Mouse (Mus musculus) ES-Bruce4 (cell line): ENCODE measurements around the gene Bsg. TPM values are rescaled to one million over a fixed set of nuclear protein-coding genes. Genes with fewer than 3 reads are reported as not detected.
A peak's percentile ranks its signal among the peaks of the same experiment; 100 is the strongest.

Experiments used
- H3K27ac ChIP-seq: 2 replicates; pipeline ENCODE4 v1.5.1; 2012; ENCODE audit warnings: low read length, inconsistent platforms; ENCODE audit not compliant: insufficient read depth
- H3K27me3 ChIP-seq: 2 replicates; pipeline ENCODE4 v1.6.1; 2012; ENCODE audit warnings: mild to moderate bottlenecking, low read length, inconsistent platforms; ENCODE audit not compliant: control insufficient read depth, poor library complexity, insufficient read depth, severe bottlenecking
- H3K36me3 ChIP-seq: 2 replicates; pipeline ENCODE4 v1.6.1; 2012; ENCODE audit warnings: inconsistent platforms, mild to moderate bottlenecking, low read length, moderate library complexity; ENCODE audit not compliant: control insufficient read depth, poor library complexity, insufficient read depth, severe bottlenecking
- H3K4me1 ChIP-seq: one replicate; pipeline ENCODE4 v1.8.1; 2011; ENCODE audit warnings: low read length; ENCODE audit not compliant: control insufficient read depth, insufficient read depth
- H3K4me3 ChIP-seq: 2 replicates; pipeline ENCODE4 v1.5.1; 2011; ENCODE audit warnings: low read depth, mild to moderate bottlenecking, low read length
- H3K9ac ChIP-seq: 2 replicates; pipeline ENCODE4 v1.6.1; 2012; ENCODE audit warnings: low read depth, mild to moderate bottlenecking, inconsistent platforms; ENCODE audit not compliant: poor library complexity, severe bottlenecking
- H3K9me3 ChIP-seq: replicated peaks from 2 replicates; pipeline ENCODE4 v1.6.1; 2012; ENCODE audit warnings: mild to moderate bottlenecking, low read length, inconsistent platforms; ENCODE audit not compliant: control insufficient read depth, poor library complexity, insufficient read depth, severe bottlenecking
- CTCF ChIP-seq: IDR thresholded peaks from one replicate; pipeline ENCODE4 v1.8.1; 2011; ENCODE audit warnings: low read depth, low read length
- EP300 ChIP-seq: IDR thresholded peaks from 2 replicates; pipeline ENCODE4 v1.6.1; 2011; ENCODE audit warnings: low read depth, low read length; ENCODE audit not compliant: insufficient read depth
- POLR2A ChIP-seq: IDR thresholded peaks from one replicate; pipeline ENCODE4 v1.8.1; 2011; ENCODE audit warnings: low read length; ENCODE audit not compliant: insufficient read depth
- polyA plus RNA-seq: library from polyadenylated mRNA; stranded (reverse); fragments of >200 nt; gene quantifications from 2 replicates; pipeline ENCODE4 v1.2.4, GENCODE M21; 2011; ENCODE audit warnings: low read depth; ENCODE audit not compliant: missing spikeins, insufficient read depth, insufficient read length

Gene Bsg
- polyA plus RNA-seq, 1 experiment, result 445 TPM

DNA sequence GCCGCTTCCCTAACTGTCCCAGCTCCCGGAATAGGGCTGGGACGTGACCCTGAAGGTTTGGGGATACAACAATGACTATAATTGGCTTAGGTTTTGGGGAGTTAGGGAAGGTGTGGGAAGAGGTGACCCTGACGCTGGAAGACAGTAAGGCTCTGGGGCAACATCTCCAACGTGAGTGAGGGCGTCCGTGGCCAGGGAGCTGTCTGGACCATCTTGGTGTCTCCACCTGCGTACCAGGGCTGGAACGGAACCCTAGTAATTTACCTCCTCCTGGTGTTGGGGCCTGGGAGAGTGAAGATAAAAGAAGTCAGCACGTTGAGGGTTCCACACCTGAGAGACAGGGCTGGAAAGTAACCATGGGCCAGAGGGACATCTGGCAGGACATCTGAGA, 674 bp downstream of the Bsg start:
- Histone ChIP-seq H3K27ac (no peak overlapping the region), H3K9me3 (no peaks in the 10 kb centered on the region), H3K4me1 (peaks cover 2% of the 10 kb centered on the region), H3K4me3 (peak overlapping the region; percentile 76), H3K27me3 (no peaks in the 10 kb centered on the region), H3K9ac (peak overlapping the region; percentile 85), H3K36me3 (peaks cover 5% of the 10 kb centered on the region)
- TF ChIP-seq CTCF (no peak), POLR2A (no peak), EP300 (no peak)

DNA sequence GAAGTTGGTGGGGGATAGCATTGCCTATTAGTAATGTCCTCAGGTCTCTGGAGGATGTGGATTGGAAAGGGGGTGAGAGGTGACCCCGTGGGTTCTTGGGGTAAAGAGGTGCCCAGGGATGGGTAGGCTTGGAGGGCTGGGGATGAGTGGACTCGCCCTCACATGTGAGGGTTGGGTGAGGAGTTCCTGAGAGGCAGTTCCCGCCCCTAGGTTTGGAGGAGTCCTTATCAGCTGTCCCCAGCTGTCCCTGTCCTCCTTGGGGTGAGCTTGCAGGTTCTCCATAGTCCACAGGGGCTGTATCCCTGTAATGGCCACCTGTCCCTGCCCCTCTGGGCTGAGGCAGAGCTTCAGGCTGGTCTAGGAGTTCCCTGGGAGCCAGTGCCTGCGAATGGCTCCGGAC, 1.7 kb downstream of the Bsg start:
- Histone ChIP-seq H3K27ac (no peak overlapping the region; the same call in 1 of the 2 replicates), H3K36me3 (peaks cover 14% of the 10 kb centered on the region), H3K27me3 (no peaks in the 10 kb centered on the region), H3K4me3 (peak overlapping the region; percentile 76), H3K9ac (peak overlapping the region; percentile 85), H3K9me3 (no peaks in the 10 kb centered on the region), H3K4me1 (peaks cover 2% of the 10 kb centered on the region)
- no peak for TF ChIP-seq CTCF
- no peak for TF ChIP-seq POLR2A
- no peak for TF ChIP-seq EP300

DNA sequence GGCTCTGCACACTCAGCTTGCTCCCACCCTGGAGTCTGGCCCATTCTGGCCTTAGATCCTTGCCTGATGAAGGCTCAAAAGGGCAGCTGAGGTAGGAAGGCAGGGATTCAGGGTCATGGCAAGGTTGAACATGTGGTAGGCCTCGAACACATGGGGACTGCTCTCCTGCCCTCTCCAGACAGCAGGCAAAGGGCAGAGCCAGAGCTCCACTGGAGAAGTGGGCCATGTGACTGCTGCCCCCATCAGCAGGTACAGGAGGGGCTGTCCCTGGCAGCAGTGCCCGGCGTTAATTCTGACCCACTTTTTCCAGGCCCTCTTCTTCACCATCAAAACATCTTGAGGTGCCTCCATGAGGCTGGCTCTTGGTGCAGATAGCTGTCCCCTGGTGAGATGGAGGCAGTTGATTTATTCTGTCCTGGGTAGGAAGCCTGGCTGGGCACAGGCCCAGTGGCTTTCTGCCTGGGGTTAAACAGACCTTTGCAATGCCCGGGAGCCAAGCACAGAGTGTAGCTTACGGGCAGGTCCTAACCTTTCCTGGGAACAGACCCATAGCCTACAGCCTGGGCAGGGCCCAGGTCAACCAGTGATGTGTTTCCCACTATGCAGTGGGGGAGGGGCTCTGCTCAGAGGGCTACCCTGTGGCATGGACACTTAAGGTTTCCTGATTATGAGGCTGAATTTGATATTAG, 2.3 kb downstream of the Bsg start:
- Histone ChIP-seq H3K4me1 (peaks cover 2% of the 10 kb centered on the region), H3K36me3 (peaks cover 18% of the 10 kb centered on the region), H3K27me3 (no peaks in the 10 kb centered on the region), H3K4me3 (peak overlapping the region; percentile 76), H3K27ac (no peak overlapping the region; the same call in 1 of the 2 replicates), H3K9me3 (no peaks in the 10 kb centered on the region), H3K9ac (peak overlapping the region; percentile 85; the same call in 1 of the 2 replicates)
- TF ChIP-seq CTCF, result no peak
- TF ChIP-seq EP300, result 0 out of 2 replicates have a peak, but pooled peaks have one; percentile 3
- TF ChIP-seq POLR2A, result no peak

DNA sequence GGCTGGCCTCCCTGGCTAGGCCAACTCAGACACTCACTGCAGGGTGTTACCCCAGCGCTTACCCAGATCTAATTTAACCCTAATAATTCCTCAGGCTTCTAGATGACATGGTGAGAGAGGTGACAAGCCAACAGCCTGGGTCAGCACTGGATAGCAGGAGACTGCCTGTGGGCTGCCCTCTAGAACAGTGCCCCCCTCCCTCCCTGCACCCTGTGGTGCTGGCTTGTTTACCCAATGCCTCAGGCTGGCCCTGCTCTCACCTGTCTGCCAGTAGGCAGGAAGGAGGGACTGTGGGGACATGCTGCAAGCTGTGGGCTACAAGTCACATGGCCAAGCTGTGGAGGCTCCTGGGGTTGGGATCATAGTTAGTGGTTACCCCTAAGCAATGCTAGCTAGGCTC, 2.9 kb downstream of the Bsg start:
- H3K4me1 ChIP-seq, result peaks cover 2% of the 10 kb centered on the region
- no peak overlapping the region for H3K9ac ChIP-seq
- peaks cover 18% of the 10 kb centered on the region for H3K36me3 ChIP-seq
- H3K4me3 ChIP-seq, result no peak overlapping the region
- no peak for TF ChIP-seq CTCF
- TF ChIP-seq EP300, result no peak
- TF ChIP-seq POLR2A, result no peak
- H3K27me3 ChIP-seq, result no peaks in the 10 kb centered on the region
- no peak overlapping the region for H3K27ac ChIP-seq
- H3K9me3 ChIP-seq, result no peaks in the 10 kb centered on the region

DNA sequence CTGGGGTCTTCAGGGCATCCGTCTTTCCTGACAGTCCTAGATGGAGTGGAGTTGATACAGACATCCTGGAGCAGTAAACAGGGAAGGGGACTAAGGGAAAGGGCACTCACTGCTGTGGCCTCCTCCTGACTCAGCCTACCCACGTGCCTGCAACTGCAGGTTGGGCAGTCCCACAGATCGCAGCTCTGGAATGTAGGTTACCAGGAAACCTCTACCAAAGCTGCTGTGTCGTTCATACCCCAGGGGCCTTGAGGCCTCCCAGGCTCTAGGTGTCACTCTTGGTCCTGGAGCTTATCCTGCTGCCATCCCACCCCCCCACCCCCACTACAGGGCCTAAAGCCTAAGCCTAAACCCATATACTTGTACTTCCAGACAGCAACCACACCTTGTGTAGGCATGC, 3.5 kb downstream of the Bsg start:
- Histone ChIP-seq H3K36me3 (peaks cover 18% of the 10 kb centered on the region), H3K9me3 (no peaks in the 10 kb centered on the region), H3K9ac (no peak overlapping the region), H3K27me3 (no peaks in the 10 kb centered on the region), H3K27ac (no peak overlapping the region; the same call in 1 of the 2 replicates), H3K4me3 (no peak overlapping the region), H3K4me1 (peaks cover 2% of the 10 kb centered on the region)
- TF ChIP-seq EP300 (no peak), CTCF (peak; percentile 36)

DNA sequence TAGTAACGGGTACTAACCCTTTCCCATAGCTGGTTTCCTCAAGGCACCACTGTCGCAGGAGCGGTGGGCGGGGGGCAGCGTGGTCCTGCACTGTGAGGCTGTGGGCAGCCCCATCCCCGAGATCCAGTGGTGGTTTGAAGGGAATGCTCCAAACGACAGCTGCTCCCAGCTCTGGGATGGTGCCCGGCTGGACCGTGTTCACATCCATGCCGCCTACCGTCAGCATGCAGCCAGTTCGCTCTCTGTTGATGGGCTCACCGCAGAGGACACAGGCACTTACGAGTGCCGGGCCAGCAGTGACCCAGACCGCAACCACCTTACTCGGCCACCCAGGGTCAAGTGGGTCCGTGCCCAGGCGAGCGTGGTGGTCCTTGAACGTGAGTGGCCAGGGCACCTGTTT, 4.4 kb downstream of the Bsg start:
- H3K4me1 ChIP-seq, result peaks cover 2% of the 10 kb centered on the region
- peaks cover 18% of the 10 kb centered on the region for H3K36me3 ChIP-seq
- H3K4me3 ChIP-seq, result no peak overlapping the region

More for the DNA sequence above, 4.4 kb downstream of the Bsg start:
- H3K9ac ChIP-seq, result peak overlapping the region; percentile 13; the same call in 1 of the 2 replicates
- no peak for TF ChIP-seq EP300
- no peak for TF ChIP-seq CTCF
- TF ChIP-seq POLR2A, result no peak
- H3K27me3 ChIP-seq, result no peaks in the 10 kb centered on the region
- H3K9me3 ChIP-seq, result no peaks in the 10 kb centered on the region
- no peak overlapping the region; the same call in 1 of the 2 replicates for H3K27ac ChIP-seq
